Mouse (Mus musculus): ENCODE results near the gene Tmem178. TPM values are rescaled to one million over a fixed set of nuclear protein-coding genes. Genes with fewer than 3 reads are reported as not detected.
"Not testable (repeated sequence)": the region's sequence is repeated elsewhere in the genome, so short reads cannot be mapped to it uniquely, and the experiment has no call there.

The Tmem178 gene
- polyA plus RNA-seq, 1 experiment: 0.80 TPM

GRCm38 (mm10) chr17:80943835-80944529 lies 450 bp upstream of the Tmem178 start:
- no peak for DNase-seq (ENCODE audit: low read depth)

GRCm38 (mm10) chr17:80945510-80945909 lies 1.1 kb downstream of the Tmem178 start:
- DNase-seq (ENCODE audit: low read depth): not testable (repeated sequence)

- no peak for DNase-seq (ENCODE audit: low read depth)
Measured at GRCm38 (mm10) chr17:80946091-80946885, 1.9 kb downstream of the Tmem178 start.

GRCm38 (mm10) chr17:80947075-80947960 lies 2.9 kb downstream of the Tmem178 start:
- DNase-seq (ENCODE audit: low read depth): no peak

GRCm38 (mm10) chr17:80949382-80949781 lies 5.0 kb downstream of the Tmem178 start:
- no peak for DNase-seq (ENCODE audit: low read depth)

- DNase-seq (ENCODE audit: low read depth): no peak
Measured at GRCm38 (mm10) chr17:80949895-80950294, 5.5 kb downstream of the Tmem178 start.

GRCm38 (mm10) chr17:80952305-80952704 lies 7.9 kb downstream of the Tmem178 start:
- no peak for DNase-seq (ENCODE audit: low read depth)

GRCm38 (mm10) chr17:80955415-80955814 lies 11.0 kb downstream of the Tmem178 start:
- DNase-seq (ENCODE audit: low read depth): no peak

- no peak for DNase-seq (ENCODE audit: low read depth)
Measured at GRCm38 (mm10) chr17:80955998-80956811, 11.8 kb downstream of the Tmem178 start.

GRCm38 (mm10) chr17:80958332-80958731 lies 13.9 kb downstream of the Tmem178 start:
- no peak for DNase-seq (ENCODE audit: low read depth)

GRCm38 (mm10) chr17:80959840-80960239 lies 15.4 kb downstream of the Tmem178 start:
- no peak for DNase-seq (ENCODE audit: low read depth)

GRCm38 (mm10) chr17:80967475-80967874 lies 23.0 kb downstream of the Tmem178 start:
- DNase-seq (ENCODE audit: low read depth): no peak

GRCm38 (mm10) chr17:80969643-80970619 lies 25.5 kb downstream of the Tmem178 start:
- DNase-seq (ENCODE audit: low read depth): no peak

- DNase-seq (ENCODE audit: low read depth): no peak
Measured at GRCm38 (mm10) chr17:80970716-80971115, 26.3 kb downstream of the Tmem178 start.

- no peak for DNase-seq (ENCODE audit: low read depth)
Measured at GRCm38 (mm10) chr17:80972891-80973290, 28.5 kb downstream of the Tmem178 start.

- no peak for DNase-seq (ENCODE audit: low read depth)
Measured at GRCm38 (mm10) chr17:80977245-80977644, 32.8 kb downstream of the Tmem178 start.

- DNase-seq (ENCODE audit: low read depth): no peak
Measured at GRCm38 (mm10) chr17:80980096-80980495, 35.7 kb downstream of the Tmem178 start.

GRCm38 (mm10) chr17:80981721-80982411 lies 37.4 kb downstream of the Tmem178 start:
- no peak for DNase-seq (ENCODE audit: low read depth)

- no peak for DNase-seq (ENCODE audit: low read depth)
Measured at GRCm38 (mm10) chr17:80982412-80982787, 38.0 kb downstream of the Tmem178 start.
